Mouse (Mus musculus) right cerebral cortex, postnatal 10 days (tissue): ENCODE data around the gene Cacna1f.

ENCODE experiments used
- DNase-seq, 2 experiments: peaks; one replicate each; pipeline ENCODE4 v3.0.0; 2021; ENCODE audit warnings: low spot score in 2 of 2

The Cacna1f gene

DNA sequence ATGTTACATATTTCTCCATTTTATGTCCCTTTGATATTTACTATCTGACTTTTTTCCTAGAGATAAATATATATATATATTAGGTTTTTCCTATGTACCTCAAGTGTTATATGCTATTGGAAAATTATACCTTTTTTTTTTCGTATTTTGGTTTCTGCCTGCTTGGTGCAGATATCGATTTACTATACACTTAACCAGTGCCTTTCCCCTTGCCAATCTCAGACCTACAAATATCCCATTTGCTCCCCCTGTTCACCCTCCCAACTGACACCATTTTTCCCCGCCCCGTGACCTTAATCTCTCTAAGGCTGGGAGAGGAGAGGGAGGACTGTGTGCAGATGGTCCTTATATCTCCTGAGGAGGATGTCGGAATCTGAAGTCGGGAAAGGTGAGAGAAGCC is at the start of gene Cacna1f:
Gene Cacna1f (plus strand): TSS at position 301 of the 400 bp plus-strand sequence.
- DNase-seq, result no peak

DNA sequence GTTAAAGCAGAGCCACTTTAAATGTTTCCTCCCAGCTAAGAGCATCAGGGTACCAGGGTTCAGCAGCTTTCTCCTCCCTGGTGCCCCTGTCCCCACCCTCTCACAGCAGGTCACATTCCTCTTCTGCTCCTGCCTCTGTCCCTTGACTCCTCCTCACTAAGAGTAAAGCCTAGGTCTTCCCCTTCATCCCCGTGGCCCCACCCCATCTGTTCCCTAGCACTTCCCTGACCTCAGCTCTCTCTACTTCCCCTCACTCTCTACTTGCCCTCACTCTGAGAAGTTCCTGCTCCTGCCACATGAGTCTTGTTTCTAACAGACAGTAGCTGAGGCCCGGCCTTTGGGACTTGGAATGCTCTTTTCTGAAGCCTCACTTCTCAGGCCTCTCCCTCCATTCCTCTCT is 43.8 kb upstream of the Cacna1f start:
- DNase-seq, result no peak

DNA sequence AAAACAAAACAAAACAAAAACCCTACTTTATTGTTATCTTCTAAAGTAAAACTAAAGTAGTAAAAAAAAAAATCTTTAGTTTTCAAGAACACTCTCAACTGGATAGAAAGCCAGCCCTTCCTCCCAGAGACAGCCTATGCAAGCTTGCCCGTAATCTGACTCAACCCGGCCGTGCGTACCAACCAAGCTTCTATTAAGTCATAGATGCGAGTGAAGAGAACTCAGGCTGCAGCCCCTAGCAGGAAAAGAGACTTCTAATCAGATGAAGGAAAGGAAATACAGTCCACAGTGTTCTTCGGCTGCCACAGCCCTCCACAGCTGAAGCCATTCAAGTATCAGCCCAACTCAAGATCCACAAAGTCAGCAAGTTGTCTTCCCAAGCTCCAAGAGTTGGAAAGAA is 40.5 kb upstream of the Cacna1f start:
- no peak for DNase-seq

GRCm38 (mm10) chrX:7567491-7567890 is 39.4 kb upstream of the Cacna1f start:
- no peak for DNase-seq

GRCm38 (mm10) chrX:7570481-7571175 is 36.3 kb upstream of the Cacna1f start:
- no peak for DNase-seq

GRCm38 (mm10) chrX:7571565-7572136 is 35.2 kb upstream of the Cacna1f start:
- no peak for DNase-seq

DNA sequence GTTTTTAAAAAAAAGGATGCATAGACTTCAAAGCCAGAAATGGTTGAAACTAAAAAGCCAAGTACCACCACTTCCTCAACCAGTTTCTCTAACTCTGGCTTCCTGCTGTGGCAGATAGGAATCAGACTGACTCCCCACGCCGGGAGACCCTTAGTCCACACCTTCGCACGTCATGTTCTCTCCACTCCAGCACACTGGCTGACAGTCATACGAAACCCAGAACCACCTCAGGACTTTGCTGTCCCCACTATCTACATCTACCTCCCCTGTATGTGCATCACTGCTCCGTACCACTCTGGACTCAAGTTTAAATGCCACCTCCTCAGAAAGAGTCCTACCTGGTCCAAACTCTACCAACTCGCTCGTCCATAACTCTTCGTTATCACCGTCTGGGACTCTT is 34.4 kb upstream of the Cacna1f start:
- DNase-seq, result no peak

- DNase-seq, result peak; percentile 37 to 64
Measured at GRCm38 (mm10) chrX:7573176-7574086, 33.5 kb upstream of the Cacna1f start, which contains the start of gene Foxp3. TSS of gene Foxp3 (plus strand) at chrX:7573644.

GRCm38 (mm10) chrX:7574087-7574884 is 32.6 kb upstream of the Cacna1f start, which contains the start of gene Ppp1r3f:
TSS of gene Ppp1r3f (minus strand) at chrX:7574283.
- peak; percentile 98 to 99 for DNase-seq

DNA sequence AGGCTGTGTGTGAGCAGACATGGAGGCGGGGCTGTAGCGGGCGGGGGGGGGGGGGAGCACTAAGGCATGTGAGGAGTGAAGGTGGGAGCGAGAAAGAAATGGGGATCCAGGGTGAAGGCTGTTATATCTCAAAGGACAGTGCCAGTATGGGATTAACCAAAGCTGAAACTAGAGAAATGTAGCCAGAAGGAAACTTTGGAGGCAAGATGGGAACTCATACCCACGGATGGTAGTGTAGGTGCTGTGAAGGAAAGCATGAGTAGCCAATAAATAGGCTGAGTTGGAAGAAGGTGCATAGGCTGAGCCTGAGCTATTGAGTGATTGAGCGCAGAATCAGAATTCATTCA is 32.0 kb upstream of the Cacna1f start:
- no peak for DNase-seq

DNA sequence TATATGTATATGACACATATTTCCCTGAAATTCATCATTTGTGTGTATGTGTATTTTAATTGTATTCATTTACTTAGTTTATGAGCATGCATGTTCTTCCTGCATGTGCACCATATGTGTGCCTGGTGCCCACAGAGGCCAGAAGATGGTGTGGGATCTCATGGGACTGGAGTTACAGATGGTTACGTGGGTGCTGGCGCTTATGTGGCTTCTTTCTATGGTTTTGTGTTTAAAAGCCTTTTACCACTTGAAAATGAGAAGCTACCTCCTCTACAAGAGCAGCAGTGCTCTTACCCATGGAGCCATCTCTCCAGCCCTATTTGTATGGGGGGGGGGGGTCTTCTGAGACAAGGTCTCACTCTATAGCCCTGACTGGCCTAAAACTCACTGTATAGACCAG is 25.7 kb upstream of the Cacna1f start:
- no peak for DNase-seq

DNA sequence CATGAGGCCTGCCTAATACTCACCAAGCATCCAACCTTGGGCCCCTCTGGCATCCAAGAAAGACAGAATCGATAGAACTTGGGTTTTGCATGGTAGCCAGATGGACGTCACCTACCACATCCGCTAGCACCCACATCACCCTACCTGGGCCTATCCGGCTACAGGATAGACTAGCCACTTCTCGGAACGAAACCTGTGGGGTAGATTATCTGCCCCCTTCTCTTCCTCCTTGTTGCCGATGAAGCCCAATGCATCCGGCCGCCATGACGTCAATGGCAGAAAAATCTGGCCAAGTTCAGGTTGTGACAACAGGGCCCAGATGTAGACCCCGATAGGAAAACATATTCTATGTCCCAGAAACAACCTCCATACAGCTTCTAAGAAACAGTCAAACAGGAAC is 23.0 kb upstream of the Cacna1f start:
- DNase-seq, result no peak

DNA sequence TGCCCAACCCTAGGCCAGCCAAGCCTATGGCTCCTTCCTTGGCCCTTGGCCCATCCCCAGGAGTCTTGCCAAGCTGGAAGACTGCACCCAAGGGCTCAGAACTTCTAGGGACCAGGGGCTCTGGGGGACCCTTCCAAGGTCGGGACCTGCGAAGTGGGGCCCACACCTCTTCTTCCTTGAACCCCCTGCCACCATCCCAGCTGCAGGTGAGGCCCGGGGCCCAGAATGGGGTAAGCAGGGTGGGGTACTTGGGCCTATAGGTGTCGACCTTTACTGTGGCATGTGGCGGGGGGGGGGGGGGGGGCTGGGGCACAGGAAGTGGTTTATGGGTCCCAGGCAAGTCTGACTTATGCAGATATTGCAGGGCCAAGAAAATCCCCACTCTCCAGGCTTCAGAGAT is 20.5 kb upstream of the Cacna1f start:
- no peak for DNase-seq

GRCm38 (mm10) chrX:7595371-7595770 is 11.5 kb upstream of the Cacna1f start:
- DNase-seq, result peak in 1 of 2 experiments; percentile 47

GRCm38 (mm10) chrX:7604004-7604403 is 2.9 kb upstream of the Cacna1f start:
- DNase-seq, result no peak

GRCm38 (mm10) chrX:7604879-7605574 is 1.9 kb upstream of the Cacna1f start, which contains the start of gene Ccdc22:
TSS of gene Ccdc22 (minus strand) at chrX:7605517.
- peak; percentile 89 to 92 for DNase-seq

DNA sequence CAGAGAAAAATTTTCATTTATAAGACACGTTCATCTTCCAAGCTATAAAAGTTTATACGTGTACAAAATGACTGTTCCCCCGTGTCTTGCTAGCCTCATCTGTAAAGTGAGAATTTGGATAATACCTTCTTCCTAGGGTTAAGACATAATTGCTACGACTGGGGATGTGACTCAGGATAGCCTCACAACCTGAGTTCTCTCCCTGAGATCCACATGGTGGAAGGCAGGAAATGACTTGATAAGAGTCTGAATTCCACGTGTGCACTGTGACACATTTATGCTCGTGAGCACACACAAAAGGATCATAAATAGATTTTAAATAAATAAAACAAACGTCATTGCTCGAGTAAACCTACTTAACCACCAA is 1.3 kb upstream of the Cacna1f start:
- DNase-seq, result no peak

- DNase-seq, result peak; percentile 37 to 43
Measured at GRCm38 (mm10) chrX:7610035-7610434, 3.2 kb downstream of the Cacna1f start.

DNA sequence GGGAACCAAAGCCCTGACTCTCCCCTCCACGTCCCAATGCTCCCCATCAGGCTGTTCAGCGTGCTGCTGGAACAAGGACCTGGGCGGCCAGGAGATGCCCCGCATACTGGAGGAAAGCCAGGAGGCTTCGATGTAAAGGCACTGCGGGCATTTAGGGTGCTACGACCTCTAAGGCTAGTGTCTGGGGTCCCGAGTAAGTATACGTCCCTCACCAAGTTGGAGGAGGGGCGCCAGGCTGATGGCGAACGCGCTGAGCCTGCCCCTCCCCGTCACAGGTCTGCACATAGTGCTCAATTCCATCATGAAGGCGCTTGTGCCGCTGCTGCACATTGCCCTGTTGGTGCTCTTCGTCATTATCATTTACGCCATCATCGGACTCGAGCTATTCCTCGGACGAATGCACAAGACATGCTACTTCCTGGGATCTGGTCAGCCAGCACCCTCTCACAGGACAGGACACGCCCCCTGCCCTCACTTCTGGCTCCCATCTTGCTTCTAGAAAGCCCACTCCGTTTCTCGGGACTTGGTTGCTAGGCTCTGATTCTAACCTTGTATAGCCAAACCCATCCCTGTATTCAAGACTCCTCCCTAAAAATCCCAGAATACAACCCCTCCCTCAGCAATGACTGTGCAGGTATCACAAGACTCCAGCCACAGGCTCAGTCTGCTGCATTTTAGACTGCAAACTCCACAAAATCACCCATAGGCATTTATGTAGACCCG is 3.8 kb downstream of the Cacna1f start:
- DNase-seq, result peak; percentile 36 to 47

- DNase-seq, result no peak
Measured at GRCm38 (mm10) chrX:7617889-7618551, 11.1 kb downstream of the Cacna1f start.
